Mouse (Mus musculus): ENCODE measurements at regions not wholly inside any gene's neighbourhood (a gene's known extent, or its start where the extent isn't known, plus 50 kb on each side); places are given as distances from the start of the nearest gene placed in this dataset.

- Histone ChIP-seq H3K27me3 (ENCODE audit: control insufficient read depth, insufficient read depth, low read length) (no peaks in the 10 kb centered on the region), H3K27ac (ENCODE audit: insufficient read depth, low read length) (no peak overlapping the region), H3K36me3 (ENCODE audit: control insufficient read depth, insufficient read depth, low read length) (no peaks in the 10 kb centered on the region), H3K4me1 (ENCODE audit: control insufficient read depth, insufficient read depth, insufficient read length) (no peaks in the 10 kb centered on the region), H3K4me3 (ENCODE audit: extremely low read depth, insufficient read depth, insufficient read length) (no peak overlapping the region)
- TF ChIP-seq POLR2A (IDR thresholded peaks at IDR 0.05; ENCODE audit: low read depth, low read length) (no peak), CTCF (IDR thresholded peaks at IDR 0.05; ENCODE audit: extremely low read depth, insufficient read depth, insufficient read length, insufficient replicate concordance) (no peak)
- DNase-seq (ENCODE audit: low read depth in 1 of 2, low spot score in 2 of 2), result no peak
- WGBS, result 49% methylated on average over 2 of the region's 2 CpGs
Measured at GRCm38 (mm10) chr1:105157459-105158124, 198.9 kb downstream of the Rnf152 start.

GRCm38 (mm10) chr1:105152175-105152828 is 204.2 kb downstream of the Rnf152 start:
- no peak for TF ChIP-seq CTCF (IDR thresholded peaks at IDR 0.05; ENCODE audit: extremely low read depth, insufficient read depth, insufficient read length, insufficient replicate concordance)
- no peak for TF ChIP-seq POLR2A (IDR thresholded peaks at IDR 0.05; ENCODE audit: low read depth, low read length)
- Histone ChIP-seq H3K4me1 (ENCODE audit: control insufficient read depth, insufficient read depth, insufficient read length) (no peaks in the 10 kb centered on the region), H3K27ac (ENCODE audit: insufficient read depth, low read length) (no peak overlapping the region), H3K36me3 (ENCODE audit: control insufficient read depth, insufficient read depth, low read length) (no peaks in the 10 kb centered on the region), H3K4me3 (ENCODE audit: extremely low read depth, insufficient read depth, insufficient read length) (no peak overlapping the region), H3K27me3 (ENCODE audit: control insufficient read depth, insufficient read depth, low read length) (no peaks in the 10 kb centered on the region)
- DNase-seq (ENCODE audit: low read depth in 1 of 2, low spot score in 2 of 2), result no peak
- 84% methylated on average over 6 of the region's 6 CpGs for WGBS

- H3K27ac ChIP-seq (ENCODE audit: insufficient read depth, low read length), result no peak overlapping the region
- TF ChIP-seq CTCF (IDR thresholded peaks at IDR 0.05; ENCODE audit: extremely low read depth, insufficient read depth, insufficient read length, insufficient replicate concordance) (no peak), POLR2A (IDR thresholded peaks at IDR 0.05; ENCODE audit: low read depth, low read length) (no peak)
- no peak for DNase-seq (ENCODE audit: low read depth in 1 of 2, low spot score in 2 of 2)
- no peak overlapping the region for H3K4me3 ChIP-seq (ENCODE audit: extremely low read depth, insufficient read depth, insufficient read length)
- 71% methylated on average over 1 of the region's 1 CpGs for WGBS
- H3K4me1 ChIP-seq (ENCODE audit: control insufficient read depth, insufficient read depth, insufficient read length), result no peaks in the 10 kb centered on the region
- H3K27me3 ChIP-seq (ENCODE audit: control insufficient read depth, insufficient read depth, low read length), result no peaks in the 10 kb centered on the region
- no peaks in the 10 kb centered on the region for H3K36me3 ChIP-seq (ENCODE audit: control insufficient read depth, insufficient read depth, low read length)
Measured at GRCm38 (mm10) chr1:105151466-105151846, 205.1 kb downstream of the Rnf152 start.

GRCm38 (mm10) chr1:105150624-105151465 is 205.7 kb downstream of the Rnf152 start:
- TF ChIP-seq POLR2A (IDR thresholded peaks at IDR 0.05; ENCODE audit: low read depth, low read length) (no peak), CTCF (IDR thresholded peaks at IDR 0.05; ENCODE audit: extremely low read depth, insufficient read depth, insufficient read length, insufficient replicate concordance) (no peak)
- H3K4me3 ChIP-seq (ENCODE audit: extremely low read depth, insufficient read depth, insufficient read length), result no peak overlapping the region
- no peak for DNase-seq (ENCODE audit: low read depth in 1 of 2, low spot score in 2 of 2)
- H3K4me1 ChIP-seq (ENCODE audit: control insufficient read depth, insufficient read depth, insufficient read length), result no peaks in the 10 kb centered on the region
- no peak overlapping the region for H3K27ac ChIP-seq (ENCODE audit: insufficient read depth, low read length)
- 86% methylated on average over 12 of the region's 12 CpGs for WGBS
- H3K36me3 ChIP-seq (ENCODE audit: control insufficient read depth, insufficient read depth, low read length), result no peaks in the 10 kb centered on the region
- H3K27me3 ChIP-seq (ENCODE audit: control insufficient read depth, insufficient read depth, low read length), result no peaks in the 10 kb centered on the region

- no peak overlapping the region for H3K27ac ChIP-seq (ENCODE audit: insufficient read depth, low read length)
- 48% methylated on average over 2 of the region's 2 CpGs for WGBS
- H3K27me3 ChIP-seq (ENCODE audit: control insufficient read depth, insufficient read depth, low read length), result no peaks in the 10 kb centered on the region
- no peak overlapping the region for H3K4me3 ChIP-seq (ENCODE audit: extremely low read depth, insufficient read depth, insufficient read length)
- H3K36me3 ChIP-seq (ENCODE audit: control insufficient read depth, insufficient read depth, low read length), result no peaks in the 10 kb centered on the region
- DNase-seq (ENCODE audit: low read depth in 1 of 2, low spot score in 2 of 2), result no peak
- no peaks in the 10 kb centered on the region for H3K4me1 ChIP-seq (ENCODE audit: control insufficient read depth, insufficient read depth, insufficient read length)
- TF ChIP-seq CTCF (IDR thresholded peaks at IDR 0.05; ENCODE audit: extremely low read depth, insufficient read depth, insufficient read length, insufficient replicate concordance), result no peak
- TF ChIP-seq POLR2A (IDR thresholded peaks at IDR 0.05; ENCODE audit: low read depth, low read length), result no peak
Measured at GRCm38 (mm10) chr1:105148792-105149191, 207.7 kb downstream of the Rnf152 start.

GRCm38 (mm10) chr1:105148048-105148447 is 208.5 kb downstream of the Rnf152 start:
- no peaks in the 10 kb centered on the region for H3K27me3 ChIP-seq (ENCODE audit: control insufficient read depth, insufficient read depth, low read length)
- H3K4me1 ChIP-seq (ENCODE audit: control insufficient read depth, insufficient read depth, insufficient read length), result no peaks in the 10 kb centered on the region
- H3K4me3 ChIP-seq (ENCODE audit: extremely low read depth, insufficient read depth, insufficient read length), result no peak overlapping the region
- no peak overlapping the region for H3K27ac ChIP-seq (ENCODE audit: insufficient read depth, low read length)
- DNase-seq (ENCODE audit: low read depth in 1 of 2, low spot score in 2 of 2), result no peak
- H3K36me3 ChIP-seq (ENCODE audit: control insufficient read depth, insufficient read depth, low read length), result no peaks in the 10 kb centered on the region
- TF ChIP-seq CTCF (IDR thresholded peaks at IDR 0.05; ENCODE audit: extremely low read depth, insufficient read depth, insufficient read length, insufficient replicate concordance) (no peak), POLR2A (IDR thresholded peaks at IDR 0.05; ENCODE audit: low read depth, low read length) (no peak)

All from spleen, adult 2 months (tissue).